Mouse (Mus musculus) adrenal gland, postnatal 10 days (tissue): ENCODE results near the gene Prmt1. TPM values are rescaled to one million over a fixed set of nuclear protein-coding genes. Genes with fewer than 3 reads are reported as not detected.

Experiments
- DNase-seq: peaks from one replicate; pipeline ENCODE4 v3.0.0; 2021; ENCODE audit warnings: mixed read lengths
- microRNA-seq: library from miRNA; unstranded; fragments of <30 nt; microRNA quantifications from one replicate; pipeline ENCODE4 v1.2.0, GENCODE M21; 2021
- total RNA-seq, 2 experiments: library from RNA; stranded (reverse); gene quantifications; 2 replicates each; pipeline ENCODE4 v1.2.3; 2021

Gene Prmt1
- total RNA-seq, 2 experiments from 2014 or later: 254 to 258 TPM

DNA sequence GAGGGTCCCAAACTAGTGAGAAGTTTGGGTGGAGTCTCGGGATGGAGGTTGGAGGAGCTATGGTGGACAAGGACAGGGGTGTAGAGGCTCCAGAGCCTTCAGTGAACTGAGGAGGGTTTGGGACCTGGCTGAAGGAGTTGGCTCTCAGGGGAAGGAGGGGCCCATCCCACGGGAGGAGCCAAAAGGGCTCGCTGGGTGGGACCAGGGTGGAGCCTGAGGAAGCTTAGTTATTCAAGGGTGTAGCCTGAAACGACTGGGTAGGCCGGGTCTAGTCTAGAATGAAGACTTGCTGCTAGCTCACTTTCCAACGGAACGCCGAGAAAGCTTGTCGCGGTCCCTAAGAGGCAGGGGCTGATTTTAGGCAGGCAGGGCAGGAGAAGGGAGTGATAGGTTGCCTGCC is 34.4 kb downstream of the Prmt1 start:
- peak; percentile 88 for DNase-seq

DNA sequence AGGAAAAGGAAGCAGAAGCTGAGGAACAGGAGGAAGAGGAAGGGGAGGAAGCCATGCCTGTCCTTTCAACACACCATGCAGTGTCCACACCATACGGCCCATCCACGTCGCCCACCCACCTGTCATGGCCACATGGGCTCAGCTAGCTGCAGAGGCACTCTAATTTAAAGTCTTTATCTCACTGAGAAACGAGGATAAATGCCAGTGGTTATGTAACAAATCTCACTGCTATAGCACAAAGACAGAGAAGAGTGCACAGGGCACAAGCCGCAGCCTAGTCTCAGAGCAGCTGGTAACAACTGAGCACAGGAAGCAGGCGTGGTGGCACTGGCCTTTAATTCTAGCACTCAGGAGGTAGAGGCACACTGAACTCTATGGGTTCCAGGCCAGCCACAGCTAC is 36.4 kb downstream of the Prmt1 start:
- DNase-seq: no peak

GRCm38 (mm10) chr7:44942904-44943303 is 43.5 kb downstream of the Prmt1 start, which contains the start of gene Tsks:
Gene Tsks, plus strand, starts transcription at chr7:44943204.
- no peak for DNase-seq

GRCm38 (mm10) chr7:44938680-44939079 is 47.7 kb downstream of the Prmt1 start:
- no peak for DNase-seq

GRCm38 (mm10) chr7:44929204-44930151 is 56.9 kb downstream of the Prmt1 start, which contains the start of gene Ap2a1:
Gene Ap2a1, minus strand, starts transcription at chr7:44929496.
- DNase-seq: peak; percentile 99

DNA sequence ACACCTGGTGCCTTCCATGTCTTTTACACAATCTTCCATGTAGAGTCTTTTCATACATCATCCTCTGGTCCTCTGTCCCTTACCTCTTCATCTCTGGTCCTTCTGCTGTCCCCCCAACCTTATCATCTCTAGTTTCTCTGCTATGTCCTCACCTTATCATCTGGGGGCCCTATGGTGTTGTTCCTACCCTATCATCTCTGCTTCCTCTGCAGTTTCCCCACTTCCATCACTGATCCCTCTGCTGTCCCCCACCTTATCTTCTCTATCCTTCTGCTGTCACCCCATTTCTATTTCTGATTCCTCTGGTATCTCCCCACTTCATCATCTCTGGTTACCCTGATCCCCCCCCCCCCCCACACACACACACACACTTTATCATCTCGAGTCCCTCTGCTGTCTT is 57.8 kb downstream of the Prmt1 start:
- DNase-seq: no peak

Small RNA genes lying within 50 kb of the gene (microRNA-seq; reads per million reads assigned to microRNA genes)
- gene Mir7054: 2.8 reads per million

Other genes with a start within 250 kb of the Prmt1 start
- gene Vrk3, start 238.2 kb downstream of the Prmt1 start, total RNA-seq: 10 to 100 TPM; 34.3 to 40.2 TPM
- gene Zfp473, start 235.5 kb downstream of the Prmt1 start, total RNA-seq: under 1 TPM; 0.33 to 0.45 TPM
- gene Nup62, start 170.5 kb downstream of the Prmt1 start, total RNA-seq: 10 to 100 TPM; 44.3 to 47.1 TPM
- 1 to 10 TPM; 5.2 TPM for gene Il4i1, start 170.2 kb downstream of the Prmt1 start, total RNA-seq
- 100 to 1,000 TPM; 144 to 202 TPM for gene Atf5, start 169.9 kb downstream of the Prmt1 start, total RNA-seq
- 100 to 1,000 TPM in 1 of 2 experiments, 10 to 100 TPM in 1; 92.4 to 109 TPM for gene Akt1s1, start 137.6 kb downstream of the Prmt1 start, total RNA-seq
- gene Tbc1d17, start 137.5 kb downstream of the Prmt1 start, total RNA-seq: 10 to 100 TPM; 61.9 to 73.1 TPM
- 10 to 100 TPM; 37.6 to 38.6 TPM for gene Pnkp, start 129.4 kb downstream of the Prmt1 start, total RNA-seq
- gene Ptov1, start 116.8 kb downstream of the Prmt1 start, total RNA-seq: 100 to 1,000 TPM; 239 to 266 TPM
- 10 to 100 TPM; 73.7 to 83.7 TPM for gene Med25, start 93.9 kb downstream of the Prmt1 start, total RNA-seq
- gene Fuz, start 90.5 kb downstream of the Prmt1 start, total RNA-seq: 10 to 100 TPM; 19.5 to 24.8 TPM
- gene Ap2a1, start 57.1 kb downstream of the Prmt1 start, total RNA-seq: 10 to 100 TPM; 83.6 to 93.2 TPM
- gene Tsks, start 43.4 kb downstream of the Prmt1 start, total RNA-seq: not detected
- gene Cpt1c, start 11.7 kb downstream of the Prmt1 start, total RNA-seq: 10 to 100 TPM in 1 of 2 experiments, 1 to 10 TPM in 1; 9.8 to 15.3 TPM
- gene Irf3, start 11.1 kb upstream of the Prmt1 start, total RNA-seq: 10 to 100 TPM; 80.3 to 89.6 TPM
- 10 to 100 TPM; 15.8 to 16.2 TPM for gene Bcl2l12, start 12.1 kb upstream of the Prmt1 start, total RNA-seq
- gene Scaf1, start 29.8 kb upstream of the Prmt1 start, total RNA-seq: 10 to 100 TPM; 69.6 to 81.1 TPM
- gene Rras, start 31.4 kb upstream of the Prmt1 start, total RNA-seq: 10 to 100 TPM; 57.6 to 60.2 TPM
- 10 to 100 TPM; 36.9 to 51.9 TPM for gene Prr12, start 66.3 kb upstream of the Prmt1 start, total RNA-seq
- 10 to 100 TPM; 39.7 to 45.9 TPM for gene Nosip, start 75.9 kb upstream of the Prmt1 start, total RNA-seq
- 10 to 100 TPM; 18.5 to 20.0 TPM for gene Prrg2, start 76.1 kb upstream of the Prmt1 start, total RNA-seq
- 10 to 100 TPM; 65.2 to 71.2 TPM for gene Rcn3, start 105.7 kb upstream of the Prmt1 start, total RNA-seq
- 100 to 1,000 TPM; 169 to 185 TPM for gene Fcgrt, start 117.3 kb upstream of the Prmt1 start, total RNA-seq
- 1,000 to 10,000 TPM; 1,283 to 1,295 TPM for gene Rps11, start 137.9 kb upstream of the Prmt1 start, total RNA-seq
- 1,000 to 10,000 TPM; 1,643 to 1,697 TPM for gene Rpl13a, start 142.2 kb upstream of the Prmt1 start, total RNA-seq
- gene Gm45713, start 149.7 kb upstream of the Prmt1 start, total RNA-seq: not detected
- 10 to 100 TPM in 1 of 2 experiments, 1 to 10 TPM in 1; 9.7 to 18.1 TPM for gene Flt3l, start 149.9 kb upstream of the Prmt1 start, total RNA-seq
- gene Pih1d1, start 167.7 kb upstream of the Prmt1 start, total RNA-seq: 10 to 100 TPM; 59.0 to 68.5 TPM
- 10 to 100 TPM; 50.6 to 68.2 TPM for gene Aldh16a1, start 168.0 kb upstream of the Prmt1 start, total RNA-seq
- gene Slc17a7, start 177.4 kb upstream of the Prmt1 start, total RNA-seq: under 1 TPM; 0.18 to 0.42 TPM
- not detected for gene Gfy, start 193.0 kb upstream of the Prmt1 start, total RNA-seq
- gene Pth2, start 194.4 kb upstream of the Prmt1 start, total RNA-seq: not detected
- gene Ccdc155, start 218.3 kb upstream of the Prmt1 start, total RNA-seq: under 1 TPM in 1 of 2 experiments, not detected in 1; 0.36 TPM
- under 1 TPM in 1 of 2 experiments, not detected in 1; 0.30 TPM for gene Dkkl1, start 225.6 kb upstream of the Prmt1 start, total RNA-seq
- 10 to 100 TPM; 21.0 to 24.0 TPM for gene Tead2, start 229.2 kb upstream of the Prmt1 start, total RNA-seq